Mouse (Mus musculus) liver, embryonic 16.5 days (tissue): Measurements from ENCODE around the gene Nckap5. TPM values are rescaled to one million over a fixed set of nuclear protein-coding genes. Genes with fewer than 3 reads are reported as not detected.

ENCODE experiments used
- ATAC-seq: fragments of 200-750 bp; cut with Nextera tagmentation; 2 replicates; pipeline ENCODE4 v1.8.0; 2017; ENCODE audit warnings: low read depth, mild to moderate bottlenecking, moderate number of reproducible peaks, moderate library complexity
- H3K27ac ChIP-seq: fragments of 300-500 bp; sonication (generic); 2 replicates; pipeline ENCODE4 v1.5.1; 2014; ENCODE audit warnings: mild to moderate bottlenecking, low read length
- H3K27me3 ChIP-seq: fragments of 300-500 bp; sonication (generic); 2 replicates; pipeline ENCODE4 v1.6.1; 2014; ENCODE audit warnings: low read depth, low read length, mixed read lengths; ENCODE audit not compliant: control insufficient read depth, insufficient read depth
- H3K36me3 ChIP-seq: fragments of 300-500 bp; sonication (generic); 2 replicates; pipeline ENCODE4 v1.6.1; 2014; ENCODE audit warnings: mild to moderate bottlenecking; ENCODE audit not compliant: control insufficient read depth, insufficient read depth
- H3K4me1 ChIP-seq: fragments of 300-500 bp; sonication (generic); 2 replicates; pipeline ENCODE4 v1.6.1; 2014; ENCODE audit warnings: low read depth, low read length, mixed read lengths; ENCODE audit not compliant: control insufficient read depth
- H3K4me2 ChIP-seq: fragments of 300-500 bp; sonication (generic); 2 replicates; pipeline ENCODE4 v1.6.1; 2014; ENCODE audit warnings: low read depth, low read length, mixed read lengths
- H3K4me3 ChIP-seq: fragments of 300-500 bp; sonication (generic); 2 replicates; pipeline ENCODE4 v1.5.1; 2014; ENCODE audit warnings: low read depth, mild to moderate bottlenecking, low read length
- H3K9ac ChIP-seq: fragments of 300-500 bp; sonication (generic); 2 replicates; pipeline ENCODE4 v1.6.1; 2014; ENCODE audit warnings: low read depth, low read length
- H3K9me3 ChIP-seq: fragments of 300-500 bp; sonication (generic); replicated peaks from 2 replicates; pipeline ENCODE4 v1.6.1; 2016; ENCODE audit warnings: low read length; ENCODE audit not compliant: control insufficient read depth
- WGBS: fragments of 180-500 bp; shearing (Covaris S2); extraction: QIAGEN DNeasy Blood & Tissue Kit; methylation state at CpG from one replicate; pipeline ENCODE4 v1.1.7; 2014; ENCODE audit not compliant: insufficient replicate concordance; 5-methylcytosine and 5-hydroxymethylcytosine counted together
- polyA plus RNA-seq: library from polyadenylated mRNA; unstranded; fragments of >200 nt; fragmentation: Nextera tagmentation; extraction: Ambion mirVana; gene quantifications from 2 replicates; pipeline ENCODE4 v1.2.1, GENCODE M21; 2015

Gene Nckap5
- polyA plus RNA-seq, 1 experiment from 2014 or later, result 1.9 TPM

DNA sequence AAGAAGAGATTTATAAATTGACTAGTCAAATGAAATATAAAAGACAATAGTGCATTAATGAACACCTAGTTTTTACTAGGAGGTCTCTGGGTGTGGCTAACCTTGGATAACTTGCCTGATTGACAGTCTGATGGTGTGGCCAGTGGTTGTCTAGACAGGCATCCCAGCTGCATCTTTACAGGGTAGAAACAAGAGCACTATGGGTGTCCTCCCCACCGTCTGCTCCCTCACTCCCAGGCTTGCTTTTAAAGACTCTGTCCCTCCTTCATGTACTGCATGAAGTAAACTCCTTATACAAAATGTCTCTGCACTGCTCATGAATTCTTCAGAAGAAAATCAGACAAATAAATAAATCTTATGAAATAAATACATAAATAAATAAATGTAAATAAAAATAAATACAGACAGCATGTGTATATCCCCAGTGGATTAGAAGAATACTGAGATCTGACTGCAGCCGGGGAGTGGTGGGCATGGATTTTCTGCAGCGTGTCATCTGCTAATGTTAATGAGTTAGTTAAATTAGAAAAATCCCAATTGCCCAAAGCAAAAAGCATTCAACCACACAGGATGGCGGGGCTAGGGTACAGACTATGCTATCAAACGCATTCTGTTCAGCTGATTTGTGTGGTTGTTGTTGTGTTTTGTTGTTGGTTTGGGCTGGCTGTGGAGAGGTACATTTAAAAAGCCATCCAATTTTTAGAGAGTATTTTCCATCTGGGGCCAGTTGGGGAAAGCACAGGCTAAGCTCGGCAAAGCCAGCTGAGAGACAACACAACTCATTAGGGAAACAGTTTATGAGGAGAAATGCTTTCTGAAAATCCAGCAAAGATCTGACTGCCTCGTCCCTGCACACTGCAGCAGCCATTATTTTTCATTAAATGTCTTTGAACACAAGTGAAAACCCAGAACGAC lies 130.3 kb downstream of the Nckap5 start:
- no peak overlapping the region for H3K4me2 ChIP-seq
- H3K36me3 ChIP-seq, result no peaks in the 10 kb centered on the region
- H3K27me3 ChIP-seq, result no peaks in the 10 kb centered on the region
- H3K4me1 ChIP-seq, result no peaks in the 10 kb centered on the region
- 60% methylated on average over 8 of the region's 8 CpGs for WGBS
- H3K9me3 ChIP-seq, result no peaks in the 10 kb centered on the region
- no peak overlapping the region for H3K9ac ChIP-seq
- no peak overlapping the region for H3K4me3 ChIP-seq
- H3K27ac ChIP-seq, result no peak overlapping the region
- no peak for ATAC-seq

DNA sequence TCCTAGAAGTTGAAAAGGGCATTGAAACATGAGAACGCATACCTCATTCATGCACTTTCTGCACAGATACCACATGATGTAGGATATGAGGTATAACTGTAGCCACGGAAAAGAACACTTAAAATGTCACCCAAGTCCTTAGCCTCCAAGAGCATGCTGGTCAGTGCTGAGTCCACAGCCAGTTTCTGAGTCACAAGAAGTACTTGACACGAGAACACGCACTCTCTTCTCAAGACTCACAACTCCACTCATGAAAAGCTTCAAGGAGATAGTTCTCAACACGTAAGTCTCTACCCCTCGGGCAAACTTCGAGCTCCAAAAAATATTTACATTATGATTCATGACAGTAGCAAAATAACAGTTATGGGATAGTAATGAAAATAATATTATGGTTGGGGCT lies 137.0 kb downstream of the Nckap5 start:
- Histone ChIP-seq H3K4me3 (no peak overlapping the region), H3K4me1 (no peaks in the 10 kb centered on the region), H3K36me3 (no peaks in the 10 kb centered on the region), H3K9ac (no peak overlapping the region), H3K9me3 (no peaks in the 10 kb centered on the region), H3K4me2 (no peak overlapping the region), H3K27ac (no peak overlapping the region), H3K27me3 (no peaks in the 10 kb centered on the region)
- ATAC-seq, result no peak
- WGBS, result 67% methylated on average over 7 of the region's 7 CpGs

DNA sequence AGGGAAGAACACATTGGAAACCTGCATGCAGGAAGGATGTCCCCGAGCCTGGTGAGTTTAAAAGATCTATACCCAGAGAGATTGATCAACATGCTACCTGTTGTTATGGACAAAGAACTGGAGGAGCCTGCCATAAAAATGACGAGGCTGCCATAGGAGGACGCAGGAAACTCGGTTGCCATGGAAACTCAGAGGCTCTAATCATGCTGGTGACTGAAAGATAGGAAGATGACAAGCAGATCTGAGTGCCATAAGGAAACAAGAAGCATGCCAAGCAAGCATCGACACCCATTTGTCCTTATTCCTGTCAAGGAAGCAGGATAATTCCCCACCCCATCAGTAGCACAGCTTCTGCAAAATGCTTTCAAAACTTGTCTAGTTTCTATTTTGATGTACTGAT lies 142.0 kb downstream of the Nckap5 start:
- ATAC-seq, result no peak
- Histone ChIP-seq H3K9me3 (no peaks in the 10 kb centered on the region), H3K4me2 (no peak overlapping the region), H3K36me3 (no peaks in the 10 kb centered on the region), H3K27me3 (no peaks in the 10 kb centered on the region), H3K27ac (no peak overlapping the region), H3K4me3 (no peak overlapping the region), H3K4me1 (no peaks in the 10 kb centered on the region), H3K9ac (no peak overlapping the region)
- 52% methylated on average over 5 of the region's 5 CpGs for WGBS

DNA sequence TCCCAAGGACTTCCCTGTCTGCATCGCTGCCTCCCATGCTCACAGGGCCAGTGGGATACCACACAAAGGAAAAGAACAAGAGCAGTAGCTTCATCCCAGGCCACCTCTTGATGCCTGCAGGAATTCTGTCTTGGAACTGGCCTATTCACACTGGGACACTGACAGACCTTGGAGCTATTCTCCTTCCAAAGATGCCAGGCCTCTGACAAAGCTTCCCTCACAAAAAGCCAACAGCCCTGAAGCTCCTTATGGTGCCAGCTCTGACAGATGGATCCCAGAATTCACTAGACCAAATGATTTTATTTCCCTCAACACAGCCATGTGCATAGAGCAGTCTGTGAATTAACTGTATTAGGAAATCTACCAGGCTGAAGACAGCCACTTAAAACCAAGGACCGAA lies 143.9 kb downstream of the Nckap5 start:
- Histone ChIP-seq H3K9me3 (no peaks in the 10 kb centered on the region), H3K9ac (no peak overlapping the region), H3K4me3 (no peak overlapping the region), H3K27me3 (no peaks in the 10 kb centered on the region), H3K4me2 (no peak overlapping the region), H3K36me3 (no peaks in the 10 kb centered on the region), H3K4me1 (no peaks in the 10 kb centered on the region), H3K27ac (no peak overlapping the region)
- WGBS, result 70% methylated on average over 2 of the region's 2 CpGs
- ATAC-seq, result no peak

DNA sequence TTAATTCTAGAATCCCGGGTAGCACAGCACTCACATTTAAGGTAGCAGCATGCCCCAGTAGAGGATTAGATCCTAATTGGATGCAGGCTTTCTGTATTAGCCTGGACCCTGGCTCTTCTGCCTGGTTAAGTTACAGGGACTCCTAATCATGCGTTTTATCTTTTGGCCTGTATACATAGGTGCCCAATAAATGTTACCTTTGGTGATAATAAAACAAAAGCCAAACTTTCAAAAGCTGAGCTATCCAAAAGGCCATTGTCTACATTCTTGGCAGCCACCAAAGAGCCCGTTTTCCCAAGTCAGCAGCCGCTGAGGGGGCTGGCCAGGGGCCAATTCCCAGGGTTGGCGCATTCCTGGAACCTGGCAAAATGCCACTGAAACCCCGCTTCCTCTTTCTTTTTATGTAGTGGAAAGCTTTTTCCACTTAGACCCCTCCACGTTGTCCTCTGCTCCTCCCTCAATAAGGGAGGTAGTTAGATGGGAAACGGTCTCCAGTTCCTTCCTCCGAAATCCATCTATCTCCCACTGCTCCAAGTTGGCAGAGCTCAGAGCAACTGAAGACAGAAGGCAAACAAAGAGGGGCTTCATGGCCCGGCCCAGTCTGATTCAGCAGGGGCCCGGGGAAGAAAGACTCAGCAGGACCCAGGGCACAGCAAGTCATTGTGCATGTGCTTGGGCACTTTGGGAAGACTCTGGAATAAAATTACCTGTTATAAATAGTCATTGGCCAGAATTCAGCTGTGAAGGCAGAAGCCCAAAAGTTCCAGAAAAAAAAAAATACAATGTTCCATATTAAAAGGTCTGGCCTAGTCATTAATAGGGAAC lies 146.8 kb downstream of the Nckap5 start:
- WGBS, result 52% methylated on average over 11 of the region's 11 CpGs
- ATAC-seq, result no peak
- no peak overlapping the region for H3K4me2 ChIP-seq

DNA sequence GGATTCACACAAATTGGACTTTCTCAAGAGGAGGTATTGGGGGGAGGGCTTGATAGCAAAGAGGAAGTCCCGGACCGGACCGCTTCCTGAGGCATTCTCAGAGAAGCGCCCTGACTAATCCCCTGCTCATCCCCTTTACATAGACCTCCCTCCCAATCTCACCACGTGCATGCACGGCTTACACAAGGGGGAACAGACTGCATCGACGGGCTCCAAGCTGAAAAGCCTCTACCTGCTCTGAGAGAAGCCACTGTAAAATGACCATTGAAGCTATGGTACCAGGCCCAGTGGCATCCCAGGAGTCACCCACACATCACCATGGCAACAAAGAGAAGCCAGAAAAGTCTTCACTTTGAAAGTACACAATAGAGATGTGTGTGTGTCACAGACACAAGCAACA lies 148.8 kb downstream of the Nckap5 start:
- Histone ChIP-seq H3K4me2 (no peak overlapping the region), H3K9me3 (no peaks in the 10 kb centered on the region), H3K36me3 (no peaks in the 10 kb centered on the region), H3K9ac (no peak overlapping the region), H3K27ac (no peak overlapping the region), H3K4me1 (no peaks in the 10 kb centered on the region), H3K4me3 (no peak overlapping the region), H3K27me3 (no peaks in the 10 kb centered on the region)
- ATAC-seq, result no peak
- WGBS, result 18% methylated on average over 8 of the region's 8 CpGs

More for the DNA sequence above, 146.8 kb downstream of the Nckap5 start:
- H3K27ac ChIP-seq, result no peak overlapping the region
- no peaks in the 10 kb centered on the region for H3K27me3 ChIP-seq
- no peaks in the 10 kb centered on the region for H3K9me3 ChIP-seq
- no peaks in the 10 kb centered on the region for H3K4me1 ChIP-seq
- H3K36me3 ChIP-seq, result no peaks in the 10 kb centered on the region
- no peak overlapping the region for H3K4me3 ChIP-seq
- H3K9ac ChIP-seq, result no peak overlapping the region

DNA sequence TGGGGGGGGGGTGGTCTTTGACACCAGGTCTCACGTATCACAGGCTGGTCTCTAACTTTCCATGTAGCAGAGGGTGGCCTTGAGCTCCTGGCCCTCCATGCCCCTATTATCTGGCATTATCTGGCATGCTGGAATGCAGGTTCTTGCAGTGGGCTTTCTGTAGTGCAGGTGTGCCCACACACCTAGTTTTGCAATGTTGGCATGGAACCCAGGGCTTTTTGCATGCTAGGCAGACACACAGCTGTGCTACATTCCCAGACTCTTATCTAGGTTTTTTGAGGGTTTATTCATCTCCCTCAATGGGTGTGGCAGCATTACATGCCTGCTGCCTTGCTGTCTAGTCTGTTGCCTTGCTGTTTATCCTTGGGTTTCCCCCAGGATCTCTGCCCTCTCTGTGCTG lies 151.3 kb downstream of the Nckap5 start:
- no peak overlapping the region for H3K4me2 ChIP-seq
- no peaks in the 10 kb centered on the region for H3K4me1 ChIP-seq
- no peaks in the 10 kb centered on the region for H3K36me3 ChIP-seq
- H3K27me3 ChIP-seq, result no peaks in the 10 kb centered on the region
- H3K9ac ChIP-seq, result no peak overlapping the region
- 58% methylated on average over 1 of the region's 1 CpGs for WGBS
- no peak for ATAC-seq
- no peak overlapping the region for H3K4me3 ChIP-seq
- no peaks in the 10 kb centered on the region for H3K9me3 ChIP-seq
- no peak overlapping the region for H3K27ac ChIP-seq

DNA sequence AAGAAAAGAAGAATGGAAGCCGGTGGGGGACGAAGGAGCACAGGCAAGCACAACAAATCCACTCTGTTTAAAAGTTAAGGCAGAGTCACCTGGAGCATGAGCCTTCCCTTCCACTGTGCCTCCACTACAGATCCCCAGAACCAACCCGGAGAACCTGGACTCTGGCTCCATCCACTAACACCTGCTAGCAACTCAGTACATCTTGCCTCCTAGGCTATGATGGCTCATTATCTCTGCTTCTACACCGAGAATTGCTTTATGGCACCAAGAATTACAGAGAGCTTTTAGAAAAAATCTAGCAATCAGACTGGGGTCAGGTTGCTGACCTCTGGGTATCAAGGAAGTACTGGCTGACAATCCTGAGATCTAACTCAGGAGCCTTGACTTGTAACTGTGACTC lies 153.3 kb downstream of the Nckap5 start:
- H3K27me3 ChIP-seq, result no peaks in the 10 kb centered on the region
- no peak overlapping the region for H3K27ac ChIP-seq
- whole genome bisulfite sequencing, result 26% methylated on average over 4 of the region's 4 CpGs
- ATAC-seq, result no peak
- no peaks in the 10 kb centered on the region for H3K4me1 ChIP-seq
- H3K9ac ChIP-seq, result no peak overlapping the region
- no peaks in the 10 kb centered on the region for H3K9me3 ChIP-seq
- no peak overlapping the region for H3K4me3 ChIP-seq
- H3K36me3 ChIP-seq, result no peaks in the 10 kb centered on the region
- H3K4me2 ChIP-seq, result no peak overlapping the region

DNA sequence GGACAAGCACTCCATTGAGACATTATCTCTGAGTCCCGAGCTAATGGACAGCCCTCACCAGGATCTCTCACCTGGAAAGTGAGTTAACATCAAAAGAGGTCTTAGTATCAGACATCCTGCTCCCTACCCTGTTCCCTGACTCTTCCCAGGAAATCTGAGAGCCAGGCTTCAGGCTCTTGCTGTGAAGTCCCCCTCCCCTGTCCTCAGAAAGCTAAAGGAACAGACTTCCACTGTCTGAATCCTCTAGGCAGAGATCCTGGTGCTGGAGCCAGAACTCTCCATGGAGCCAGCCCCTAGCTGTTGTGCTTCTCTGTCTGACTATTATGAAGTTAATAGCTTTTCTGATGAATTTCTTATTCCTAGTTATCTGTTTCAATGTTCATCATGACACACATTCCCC lies 153.8 kb downstream of the Nckap5 start:
- H3K9me3 ChIP-seq, result no peaks in the 10 kb centered on the region
- no peak overlapping the region for H3K4me2 ChIP-seq
- no peak for ATAC-seq
- H3K4me1 ChIP-seq, result no peaks in the 10 kb centered on the region
- no peaks in the 10 kb centered on the region for H3K27me3 ChIP-seq
- no peaks in the 10 kb centered on the region for H3K36me3 ChIP-seq
- H3K9ac ChIP-seq, result no peak overlapping the region
- 17% methylated on average over 1 of the region's 1 CpGs for WGBS
- no peak overlapping the region for H3K4me3 ChIP-seq
- no peak overlapping the region for H3K27ac ChIP-seq
